Mouse (Mus musculus) bone marrow macrophage, adult 2 months (primary cell): ENCODE results near the gene D930048N14Rik.

Experiments used
- CTCF ChIP-seq: IDR thresholded peaks from 2 replicates; pipeline ENCODE4 v1.5.1; 2012; ENCODE audit warnings: low read depth, mild to moderate bottlenecking, low read length, moderate library complexity
- POLR2A ChIP-seq: IDR thresholded peaks from 2 replicates; pipeline ENCODE4 v1.6.1; 2012; ENCODE audit warnings: mild to moderate bottlenecking, low read depth, low read length, borderline replicate concordance

DNA sequence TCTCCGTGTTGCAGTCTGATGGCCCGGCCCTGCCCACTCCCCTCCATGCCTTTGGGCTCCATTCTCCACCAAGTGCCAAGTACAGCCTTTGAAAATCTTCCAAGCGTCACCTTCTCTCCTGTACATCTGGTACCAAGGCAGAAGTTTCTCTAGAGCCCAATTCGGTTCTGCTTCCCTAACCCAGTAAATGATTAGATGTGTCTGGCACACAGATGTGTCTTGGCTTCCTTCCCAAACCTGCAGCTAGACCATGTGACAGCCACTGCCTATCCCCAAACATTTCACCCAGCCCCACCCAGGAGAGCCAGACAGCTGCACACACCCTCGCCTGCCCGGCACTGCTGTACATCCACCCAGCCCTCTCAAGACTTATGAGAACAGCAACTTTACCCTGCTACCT, 8.0 kb downstream of the D930048N14Rik start:
- TF ChIP-seq CTCF (no peak), POLR2A (no peak)
